Mouse (Mus musculus): ENCODE results near the gene Mllt3. TPM values are rescaled to one million over a fixed set of nuclear protein-coding genes. Genes with fewer than 3 reads are reported as not detected.
A peak's percentile ranks its signal among the peaks of the same experiment; 100 is the strongest.

Gene Mllt3
- polyA plus RNA-seq, 1 experiment from 2014 or later = 163 TPM

DNA sequence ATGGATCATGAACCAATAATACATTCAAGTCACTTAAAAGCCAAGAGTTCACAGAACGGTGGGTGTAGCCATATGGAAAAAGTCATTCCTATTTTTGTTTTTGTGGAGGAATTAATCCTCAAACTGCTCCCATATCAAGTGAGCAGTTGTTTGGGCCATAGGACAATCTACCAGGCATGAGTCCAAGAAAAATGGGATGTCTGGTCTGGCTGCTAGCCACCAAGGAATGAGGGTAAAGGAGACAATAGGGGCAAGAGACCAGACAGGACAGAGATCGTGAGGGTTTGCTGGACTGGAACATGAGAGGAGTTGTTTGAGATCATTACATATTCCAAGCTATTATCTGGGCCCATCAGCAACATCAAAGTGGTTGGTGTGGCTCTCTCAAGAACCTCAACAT is 96.8 kb downstream of the Mllt3 start:
- ATAC-seq (replicated peaks) = no peak

DNA sequence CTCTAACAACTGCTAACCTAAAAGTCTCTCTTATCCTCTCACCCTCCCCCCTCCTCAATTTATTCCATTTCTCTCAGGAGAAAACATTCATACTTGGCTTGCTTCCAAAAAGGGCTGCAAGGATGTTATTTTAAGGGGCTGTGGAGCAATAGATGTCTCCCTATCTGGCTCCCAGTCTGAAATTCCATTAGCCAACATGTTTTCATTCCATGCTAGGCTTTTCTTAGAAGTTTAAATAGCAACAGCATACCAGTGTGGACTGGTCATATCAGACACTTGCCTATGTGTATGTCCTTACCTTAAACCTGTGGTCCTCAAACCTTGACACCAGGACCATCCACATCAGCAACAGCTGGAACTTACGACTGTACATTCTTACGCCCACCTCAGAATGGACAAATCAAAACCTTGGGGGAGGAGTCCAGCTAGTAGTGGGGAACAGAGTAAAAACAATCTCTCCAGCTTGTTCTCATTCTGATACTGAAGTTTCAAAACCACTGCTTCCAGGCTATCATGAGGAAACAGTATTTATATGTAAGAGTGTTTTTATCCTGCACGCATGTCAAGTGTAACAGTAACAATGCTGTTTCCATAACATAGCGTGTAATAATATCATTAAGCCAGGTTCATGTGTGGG is 99.3 kb downstream of the Mllt3 start:
- H3K4me2 ChIP-seq (replicated peaks) = no peak overlapping the region
- H3K9ac ChIP-seq (replicated peaks) = no peak overlapping the region
- H3K4me1 ChIP-seq = peaks cover 37% of the 10 kb centered on the region
- no peak overlapping the region for H3K4me3 ChIP-seq
- H3K9me3 ChIP-seq = no peaks in the 10 kb centered on the region
- no peaks in the 10 kb centered on the region for H3K27me3 ChIP-seq
- H3K36me3 ChIP-seq = no peaks in the 10 kb centered on the region
- H3K27ac ChIP-seq (replicated peaks) = no peak overlapping the region
- no peak; the same call in 1 of the 2 replicates for ATAC-seq (replicated peaks)
- 94% methylated on average over 4 of the region's 4 CpGs for WGBS

More for the DNA sequence above, 96.8 kb downstream of the Mllt3 start:
- H3K4me2 ChIP-seq (replicated peaks) = no peak overlapping the region
- peaks cover 19% of the 10 kb centered on the region for H3K4me1 ChIP-seq
- no peak overlapping the region for H3K4me3 ChIP-seq
- H3K36me3 ChIP-seq = no peaks in the 10 kb centered on the region
- no peak overlapping the region for H3K9ac ChIP-seq (replicated peaks)
- H3K9me3 ChIP-seq = no peaks in the 10 kb centered on the region
- no peak overlapping the region for H3K27ac ChIP-seq (replicated peaks)
- 60% methylated on average over 2 of the region's 2 CpGs for WGBS
- H3K27me3 ChIP-seq = no peaks in the 10 kb centered on the region

DNA sequence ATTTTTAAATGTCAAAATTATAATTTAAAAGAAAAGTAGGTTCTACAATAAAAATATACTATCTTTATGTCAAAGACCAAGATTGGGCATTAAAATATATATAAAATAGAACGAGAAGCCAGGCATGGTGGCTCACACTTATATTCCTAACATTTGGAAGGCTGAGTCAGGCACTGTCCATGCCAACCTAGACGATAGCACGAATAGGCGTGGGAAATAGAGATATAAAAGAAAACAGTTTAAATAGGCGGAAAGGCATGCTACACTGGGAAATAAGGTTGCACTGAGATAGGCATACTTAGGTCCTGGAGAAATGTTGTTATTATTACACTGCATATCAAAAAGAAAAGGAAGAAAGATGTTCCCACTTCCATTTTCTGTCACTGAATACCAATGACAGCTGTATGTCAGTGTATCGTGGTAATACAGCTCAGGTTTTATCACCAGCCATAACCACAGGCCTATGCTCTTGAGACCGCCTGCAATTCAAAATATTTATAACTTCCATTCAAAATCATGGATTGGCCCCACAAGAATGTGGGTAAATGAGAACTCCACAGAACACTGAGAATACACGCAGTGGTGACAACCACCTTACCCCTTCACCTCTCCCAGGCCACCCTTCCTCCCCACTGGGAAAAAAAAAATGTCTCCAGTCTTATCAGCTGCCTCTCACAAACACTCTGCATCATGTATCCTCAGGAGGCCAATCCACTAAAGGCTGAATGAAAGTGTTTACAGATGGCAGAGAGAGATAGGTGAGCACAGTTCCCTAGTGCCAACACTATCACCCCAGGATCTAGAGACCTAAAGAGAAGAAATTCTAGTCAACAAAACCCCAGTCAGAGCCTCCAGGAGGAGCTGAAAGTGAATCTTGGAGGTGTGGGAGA is 102.6 kb downstream of the Mllt3 start:
- no peak for ATAC-seq (replicated peaks)
- Histone ChIP-seq H3K9me3 (no peaks in the 10 kb centered on the region), H3K27ac (replicated peaks) (no peak overlapping the region), H3K27me3 (no peaks in the 10 kb centered on the region), H3K4me3 (no peak overlapping the region), H3K36me3 (no peaks in the 10 kb centered on the region), H3K4me1 (peaks cover 54% of the 10 kb centered on the region), H3K4me2 (replicated peaks) (no peak overlapping the region), H3K9ac (replicated peaks) (no peak overlapping the region)
- WGBS = 88% methylated on average over 8 of the region's 8 CpGs

DNA sequence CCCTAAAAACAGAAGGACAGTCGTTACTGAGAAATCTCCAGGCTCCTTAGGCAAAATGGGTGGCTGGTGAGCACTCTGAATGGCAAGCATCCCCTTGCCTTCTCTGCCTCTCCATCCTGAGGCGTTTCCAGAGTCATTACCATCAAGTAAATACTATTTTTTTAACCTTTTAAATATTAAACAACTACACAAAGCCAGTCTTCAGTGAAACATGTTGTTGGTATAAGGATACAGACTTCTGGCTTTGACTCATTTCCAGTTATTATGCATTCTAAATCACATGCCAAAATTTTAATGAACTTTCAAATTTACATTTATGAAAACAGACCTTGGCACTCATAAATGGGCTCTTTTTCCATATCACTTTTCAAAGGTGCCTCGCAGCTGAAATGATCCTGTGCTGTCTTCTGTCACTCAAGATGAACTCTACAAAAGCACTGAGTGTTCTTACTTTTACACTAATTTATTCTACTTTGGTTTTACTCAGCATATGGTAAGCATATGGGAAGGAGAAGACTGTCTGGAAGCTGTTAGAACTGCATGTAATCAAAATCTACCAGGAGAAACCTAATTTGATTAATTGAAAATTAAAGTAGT is 104.5 kb downstream of the Mllt3 start:
- Histone ChIP-seq H3K4me1 (peaks cover 40% of the 10 kb centered on the region), H3K4me3 (no peak overlapping the region), H3K9ac (replicated peaks) (no peak overlapping the region), H3K4me2 (replicated peaks) (no peak overlapping the region), H3K27me3 (no peaks in the 10 kb centered on the region), H3K9me3 (no peaks in the 10 kb centered on the region), H3K27ac (replicated peaks) (peak overlapping the region; percentile 82), H3K36me3 (no peaks in the 10 kb centered on the region)
- peak; percentile 90 for ATAC-seq (replicated peaks)
- WGBS = 39% methylated on average over 3 of the region's 3 CpGs

- H3K27ac ChIP-seq (replicated peaks) = peak overlapping the region; percentile 82
- H3K27me3 ChIP-seq = no peaks in the 10 kb centered on the region
- no peak overlapping the region for H3K4me2 ChIP-seq (replicated peaks)
- H3K9ac ChIP-seq (replicated peaks) = no peak overlapping the region
- H3K36me3 ChIP-seq = no peaks in the 10 kb centered on the region
- H3K4me1 ChIP-seq = peaks cover 34% of the 10 kb centered on the region
- no peaks in the 10 kb centered on the region for H3K9me3 ChIP-seq
- H3K4me3 ChIP-seq = no peak overlapping the region
- WGBS = 54% methylated on average over 10 of the region's 10 CpGs
- no peak for ATAC-seq (replicated peaks)
Measured at GRCm38 (mm10) chr4:87927354-87927753, 105.8 kb downstream of the Mllt3 start.

DNA sequence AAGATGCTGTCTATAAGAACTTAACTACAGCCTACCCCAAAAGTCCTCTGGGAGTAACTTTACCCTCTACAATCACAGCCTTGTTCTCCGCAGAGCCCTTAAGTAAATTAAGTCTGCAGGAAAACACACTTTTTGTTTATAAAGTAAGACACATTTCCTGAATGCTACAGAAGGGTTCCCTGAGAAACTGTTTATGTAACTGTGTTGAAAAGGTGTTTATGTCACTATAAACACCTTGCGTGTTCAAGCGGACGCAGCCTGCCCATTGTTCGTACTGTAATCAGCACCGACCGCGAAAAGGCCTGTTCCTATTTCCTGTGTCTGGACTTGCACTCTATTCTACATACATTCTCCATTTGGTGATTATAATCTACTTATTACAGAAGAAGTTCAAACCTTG is 112.5 kb downstream of the Mllt3 start:
- no peak overlapping the region for H3K27ac ChIP-seq (replicated peaks)
- no peaks in the 10 kb centered on the region for H3K36me3 ChIP-seq
- no peak overlapping the region for H3K4me2 ChIP-seq (replicated peaks)
- WGBS = 72% methylated on average over 8 of the region's 8 CpGs
- ATAC-seq (replicated peaks) = no peak
- H3K4me1 ChIP-seq = peaks cover 21% of the 10 kb centered on the region
- H3K9me3 ChIP-seq = no peaks in the 10 kb centered on the region
- no peak overlapping the region for H3K4me3 ChIP-seq
- no peaks in the 10 kb centered on the region for H3K27me3 ChIP-seq
- no peak overlapping the region for H3K9ac ChIP-seq (replicated peaks)

GRCm38 (mm10) chr4:87911172-87911994 is 121.8 kb downstream of the Mllt3 start:
- no peak for ATAC-seq (replicated peaks)
- no peak overlapping the region for H3K4me3 ChIP-seq
- WGBS = 79% methylated on average over 6 of the region's 6 CpGs
- H3K27ac ChIP-seq (replicated peaks) = no peak overlapping the region
- H3K4me2 ChIP-seq (replicated peaks) = no peak overlapping the region
- no peaks in the 10 kb centered on the region for H3K27me3 ChIP-seq
- no peaks in the 10 kb centered on the region for H3K36me3 ChIP-seq
- H3K9ac ChIP-seq (replicated peaks) = no peak overlapping the region
- H3K4me1 ChIP-seq = peaks cover 20% of the 10 kb centered on the region
- H3K9me3 ChIP-seq = no peaks in the 10 kb centered on the region

GRCm38 (mm10) chr4:87905149-87905771 is 127.9 kb downstream of the Mllt3 start:
- 75% methylated on average over 6 of the region's 6 CpGs for WGBS
- Histone ChIP-seq H3K9me3 (no peaks in the 10 kb centered on the region), H3K4me2 (replicated peaks) (no peak overlapping the region), H3K27me3 (no peaks in the 10 kb centered on the region), H3K4me3 (no peak overlapping the region), H3K36me3 (no peaks in the 10 kb centered on the region), H3K9ac (replicated peaks) (no peak overlapping the region), H3K27ac (replicated peaks) (no peak overlapping the region), H3K4me1 (peaks cover 18% of the 10 kb centered on the region)
- ATAC-seq (replicated peaks) = no peak

GRCm38 (mm10) chr4:87904722-87905121 is 128.4 kb downstream of the Mllt3 start:
- no peaks in the 10 kb centered on the region for H3K9me3 ChIP-seq
- no peak overlapping the region for H3K27ac ChIP-seq (replicated peaks)
- peaks cover 18% of the 10 kb centered on the region for H3K4me1 ChIP-seq
- no peak overlapping the region for H3K9ac ChIP-seq (replicated peaks)
- no peak overlapping the region for H3K4me3 ChIP-seq
- no peaks in the 10 kb centered on the region for H3K36me3 ChIP-seq
- no peak overlapping the region for H3K4me2 ChIP-seq (replicated peaks)
- ATAC-seq (replicated peaks) = no peak
- WGBS = 95% methylated on average over 1 of the region's 1 CpGs
- H3K27me3 ChIP-seq = no peaks in the 10 kb centered on the region

GRCm38 (mm10) chr4:87902584-87902983 is 130.6 kb downstream of the Mllt3 start:
- ATAC-seq (replicated peaks) = no peak
- H3K4me1 ChIP-seq = peaks cover 23% of the 10 kb centered on the region
- WGBS = 93% methylated on average over 4 of the region's 4 CpGs
- no peak overlapping the region for H3K9ac ChIP-seq (replicated peaks)
- no peaks in the 10 kb centered on the region for H3K27me3 ChIP-seq
- H3K4me3 ChIP-seq = no peak overlapping the region
- H3K4me2 ChIP-seq (replicated peaks) = no peak overlapping the region
- H3K9me3 ChIP-seq = no peaks in the 10 kb centered on the region
- H3K27ac ChIP-seq (replicated peaks) = no peak overlapping the region
- no peaks in the 10 kb centered on the region for H3K36me3 ChIP-seq

DNA sequence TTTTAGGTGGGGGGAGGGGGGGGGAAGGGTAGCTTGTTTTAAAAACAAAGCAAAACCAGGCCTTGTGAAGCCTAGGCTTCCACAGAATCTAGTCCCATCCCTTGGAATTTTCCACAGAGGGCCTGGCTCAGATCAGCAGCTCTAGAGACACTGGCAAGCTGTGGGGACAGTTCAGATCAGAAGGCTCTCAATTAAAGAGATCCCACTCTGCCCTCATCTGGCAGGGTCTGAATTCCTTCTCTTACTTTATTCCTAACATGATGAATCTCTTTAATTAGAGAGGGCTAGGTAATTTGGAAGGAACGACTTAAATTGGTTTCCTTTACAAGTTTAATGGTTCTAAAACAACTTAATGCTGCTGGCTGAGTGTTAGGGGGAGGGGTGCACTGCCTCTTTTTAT is 132.0 kb downstream of the Mllt3 start:
- ATAC-seq (replicated peaks) = no peak
- Histone ChIP-seq H3K4me1 (peaks cover 15% of the 10 kb centered on the region; the same call in 1 of the 2 replicates), H3K27me3 (no peaks in the 10 kb centered on the region), H3K27ac (replicated peaks) (no peak overlapping the region), H3K4me3 (no peak overlapping the region), H3K9ac (replicated peaks) (no peak overlapping the region), H3K4me2 (replicated peaks) (no peak overlapping the region), H3K9me3 (no peaks in the 10 kb centered on the region), H3K36me3 (no peaks in the 10 kb centered on the region)
- 3% methylated on average over 1 of the region's 1 CpGs for WGBS

Data from forebrain, embryonic 15.5 days (tissue).